Mouse (Mus musculus) forebrain, embryonic 16.5 days (tissue): ENCODE measurements at regions not wholly inside any gene's neighbourhood (a gene's known extent, or its start where the extent isn't known, plus 50 kb on each side); places are given as distances from the start of the nearest gene placed in this dataset.

Source experiments
- ATAC-seq: fragments of 200-750 bp; cut with Nextera tagmentation; 2 replicates; pipeline ENCODE4 v1.8.0; 2017; ENCODE audit warnings: mild to moderate bottlenecking, moderate library complexity
- H3K27ac ChIP-seq: fragments of 300-500 bp; sonication (generic); 2 replicates; pipeline ENCODE4 v1.5.1; 2014; ENCODE audit warnings: low read length, control low read depth
- H3K27me3 ChIP-seq: fragments of 300-500 bp; sonication (generic); replicated peaks from 2 replicates; pipeline ENCODE4 v1.6.1; 2014; ENCODE audit warnings: low read length; ENCODE audit not compliant: control insufficient read depth, insufficient read depth
- H3K36me3 ChIP-seq: fragments of 300-500 bp; sonication (generic); 2 replicates; pipeline ENCODE4 v1.6.1; 2014; ENCODE audit not compliant: control insufficient read depth, insufficient read depth
- H3K4me1 ChIP-seq: fragments of 300-500 bp; sonication (generic); replicated peaks from 2 replicates; pipeline ENCODE4 v1.6.1; 2014; ENCODE audit warnings: low read length; ENCODE audit not compliant: control insufficient read depth, insufficient read depth
- H3K4me2 ChIP-seq: fragments of 300-500 bp; sonication (generic); 2 replicates; pipeline ENCODE4 v1.6.1; 2014; ENCODE audit warnings: mild to moderate bottlenecking, low read length, control low read depth
- H3K4me3 ChIP-seq: fragments of 300-500 bp; sonication (generic); replicated peaks from 2 replicates; pipeline ENCODE4 v1.5.1; 2014; ENCODE audit warnings: mild to moderate bottlenecking, low read length, control low read depth
- H3K9ac ChIP-seq: fragments of 300-500 bp; sonication (generic); replicated peaks from 2 replicates; pipeline ENCODE4 v1.6.1; 2014; ENCODE audit warnings: low read depth, low read length, control low read depth
- H3K9me3 ChIP-seq: fragments of 300-500 bp; sonication (generic); 2 replicates; pipeline ENCODE4 v1.6.1; 2016; ENCODE audit warnings: low read length; ENCODE audit not compliant: control insufficient read depth
- whole genome bisulfite sequencing: fragments of 180-500 bp; shearing (Covaris S2); extraction: QIAGEN DNeasy Blood & Tissue Kit; methylation state at CpG from one replicate; pipeline ENCODE4 v1.1.7; 2014; 5-methylcytosine and 5-hydroxymethylcytosine counted together

GRCm38 (mm10) chr8:92302694-92303093 is 54.7 kb upstream of the Irx5 start:
- Histone ChIP-seq H3K4me3 (no peak overlapping the region), H3K9me3 (peaks cover 4% of the 10 kb centered on the region; the same call in 1 of the 2 replicates), H3K27ac (no peak overlapping the region), H3K9ac (no peak overlapping the region), H3K4me2 (no peak overlapping the region), H3K27me3 (no peaks in the 10 kb centered on the region), H3K4me1 (no peaks in the 10 kb centered on the region), H3K36me3 (no peaks in the 10 kb centered on the region)
- no peak for ATAC-seq
- WGBS, result 77% methylated on average over 7 of the region's 7 CpGs

- Histone ChIP-seq H3K9ac (no peak overlapping the region), H3K4me2 (no peak overlapping the region), H3K27ac (no peak overlapping the region), H3K4me1 (no peaks in the 10 kb centered on the region), H3K4me3 (no peak overlapping the region), H3K27me3 (no peaks in the 10 kb centered on the region), H3K9me3 (peaks cover 4% of the 10 kb centered on the region; the same call in 1 of the 2 replicates), H3K36me3 (no peaks in the 10 kb centered on the region)
- ATAC-seq, result no peak
- 97% methylated on average over 3 of the region's 3 CpGs for WGBS
Observed at GRCm38 (mm10) chr8:92301029-92301428, 56.4 kb upstream of the Irx5 start.

GRCm38 (mm10) chr8:92286841-92287811 is 70.3 kb upstream of the Irx5 start:
- WGBS, result 82% methylated on average over 26 of the region's 26 CpGs
- Histone ChIP-seq H3K9me3 (no peaks in the 10 kb centered on the region), H3K4me3 (no peak overlapping the region), H3K9ac (no peak overlapping the region), H3K27me3 (no peaks in the 10 kb centered on the region), H3K36me3 (no peaks in the 10 kb centered on the region), H3K27ac (no peak overlapping the region), H3K4me2 (no peak overlapping the region), H3K4me1 (no peaks in the 10 kb centered on the region)
- ATAC-seq, result no peak

GRCm38 (mm10) chr8:92275755-92276154 is 81.7 kb upstream of the Irx5 start:
- Histone ChIP-seq H3K9me3 (no peaks in the 10 kb centered on the region), H3K4me2 (no peak overlapping the region), H3K27ac (no peak overlapping the region), H3K27me3 (no peaks in the 10 kb centered on the region), H3K9ac (no peak overlapping the region), H3K36me3 (no peaks in the 10 kb centered on the region), H3K4me3 (no peak overlapping the region), H3K4me1 (no peaks in the 10 kb centered on the region)
- ATAC-seq, result no peak
- 94% methylated on average over 5 of the region's 5 CpGs for WGBS

GRCm38 (mm10) chr8:92272726-92273125 is 84.7 kb upstream of the Irx5 start:
- Histone ChIP-seq H3K27ac (no peak overlapping the region), H3K4me1 (no peaks in the 10 kb centered on the region), H3K27me3 (no peaks in the 10 kb centered on the region), H3K4me3 (no peak overlapping the region), H3K9ac (no peak overlapping the region), H3K36me3 (no peaks in the 10 kb centered on the region), H3K4me2 (no peak overlapping the region), H3K9me3 (peaks cover 5% of the 10 kb centered on the region; the same call in 1 of the 2 replicates)
- WGBS, result 87% methylated on average over 1 of the region's 1 CpGs
- no peak for ATAC-seq

- Histone ChIP-seq H3K4me1 (no peaks in the 10 kb centered on the region), H3K9ac (no peak overlapping the region), H3K4me3 (no peak overlapping the region), H3K4me2 (no peak overlapping the region), H3K9me3 (peaks cover 5% of the 10 kb centered on the region; the same call in 1 of the 2 replicates), H3K27ac (no peak overlapping the region), H3K36me3 (no peaks in the 10 kb centered on the region), H3K27me3 (no peaks in the 10 kb centered on the region)
- 75% methylated on average over 5 of the region's 5 CpGs for WGBS
- no peak for ATAC-seq
Observed at GRCm38 (mm10) chr8:92272073-92272472, 85.4 kb upstream of the Irx5 start.

- Histone ChIP-seq H3K27me3 (no peaks in the 10 kb centered on the region), H3K4me1 (no peaks in the 10 kb centered on the region), H3K4me2 (no peak overlapping the region), H3K27ac (no peak overlapping the region), H3K9me3 (peaks cover 5% of the 10 kb centered on the region; the same call in 1 of the 2 replicates), H3K36me3 (no peaks in the 10 kb centered on the region), H3K4me3 (no peak overlapping the region), H3K9ac (no peak overlapping the region)
- ATAC-seq, result no peak
Observed at GRCm38 (mm10) chr8:92270636-92271035, 86.8 kb upstream of the Irx5 start.

- peaks cover 5% of the 10 kb centered on the region; the same call in 1 of the 2 replicates for H3K9me3 ChIP-seq
- H3K36me3 ChIP-seq, result no peaks in the 10 kb centered on the region
- H3K27ac ChIP-seq, result no peak overlapping the region
- no peak overlapping the region for H3K4me2 ChIP-seq
- H3K4me3 ChIP-seq, result no peak overlapping the region
- 78% methylated on average over 6 of the region's 6 CpGs for WGBS
- H3K9ac ChIP-seq, result no peak overlapping the region
- no peaks in the 10 kb centered on the region for H3K4me1 ChIP-seq
- no peaks in the 10 kb centered on the region for H3K27me3 ChIP-seq
- no peak for ATAC-seq
Observed at GRCm38 (mm10) chr8:92267415-92267814, 90.0 kb upstream of the Irx5 start.

- no peak for ATAC-seq
- Histone ChIP-seq H3K27ac (no peak overlapping the region), H3K9me3 (no peaks in the 10 kb centered on the region), H3K36me3 (no peaks in the 10 kb centered on the region), H3K4me1 (no peaks in the 10 kb centered on the region), H3K9ac (no peak overlapping the region), H3K4me2 (no peak overlapping the region), H3K4me3 (no peak overlapping the region), H3K27me3 (0 out of 2 replicates have a peak, but pooled peaks cover 4% of the 10 kb centered on the region)
- WGBS, result 62% methylated on average over 8 of the region's 8 CpGs
Observed at GRCm38 (mm10) chr8:92260056-92260455, 97.4 kb upstream of the Irx5 start.
